Mouse (Mus musculus): Measurements from ENCODE around the gene Fam155a. TPM values are rescaled to one million over a fixed set of nuclear protein-coding genes. Genes with fewer than 3 reads are reported as not detected.

Gene Fam155a
- not detected for total RNA-seq (2023)

DNA sequence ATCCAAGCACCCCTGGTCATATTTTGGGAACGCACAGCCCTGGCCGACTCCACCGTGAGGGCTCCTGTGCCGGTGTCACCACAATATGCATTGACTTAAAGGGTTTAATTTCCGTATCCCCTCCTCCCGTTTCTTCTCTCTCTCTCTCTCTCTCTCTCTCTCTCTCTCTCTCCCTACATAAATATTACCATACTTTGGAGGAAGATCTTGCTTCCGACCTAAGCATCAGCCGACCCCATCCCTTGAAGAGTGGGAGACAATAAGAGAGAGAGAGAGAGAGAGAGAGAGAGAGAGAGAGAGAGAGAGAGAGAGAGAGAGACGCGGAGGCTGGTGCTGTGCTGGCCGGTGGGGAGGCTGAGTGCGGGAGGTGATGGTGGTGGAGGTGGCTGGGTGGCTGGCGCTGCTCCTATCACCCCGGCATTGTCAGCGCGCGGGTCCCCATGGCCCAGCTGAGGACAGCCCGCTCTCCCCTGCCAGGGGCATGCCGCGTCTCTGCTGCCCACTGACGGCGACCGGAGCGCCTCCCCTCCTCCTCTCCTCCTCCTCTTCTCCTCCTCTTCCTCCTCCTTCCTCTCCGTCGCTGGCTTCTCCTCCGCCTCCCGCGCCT, at the start of gene Fam155a:
Gene Fam155a, minus strand, starts transcription at position 163 of the 607 bp plus-strand sequence.

Other genes starting within 250 kb of the Fam155a start
- not detected for gene Gm10217, start 93.1 kb upstream of the Fam155a start, total RNA-seq (2023)
- 1 to 10 TPM; 4.1 to 5.9 TPM for gene Lig4, start 206.5 kb upstream of the Fam155a start, total RNA-seq (2023)
- gene Abhd13, start 206.5 kb upstream of the Fam155a start, total RNA-seq (2023), result 10 to 100 TPM; 17.7 to 20.2 TPM
- gene Tnfsf13b, start 235.3 kb upstream of the Fam155a start, total RNA-seq (2023), result 1 to 10 TPM; 1.1 to 1.6 TPM